9 mouse cellular contexts compared by ENCODE assay signal in the genomic region with DNA sequence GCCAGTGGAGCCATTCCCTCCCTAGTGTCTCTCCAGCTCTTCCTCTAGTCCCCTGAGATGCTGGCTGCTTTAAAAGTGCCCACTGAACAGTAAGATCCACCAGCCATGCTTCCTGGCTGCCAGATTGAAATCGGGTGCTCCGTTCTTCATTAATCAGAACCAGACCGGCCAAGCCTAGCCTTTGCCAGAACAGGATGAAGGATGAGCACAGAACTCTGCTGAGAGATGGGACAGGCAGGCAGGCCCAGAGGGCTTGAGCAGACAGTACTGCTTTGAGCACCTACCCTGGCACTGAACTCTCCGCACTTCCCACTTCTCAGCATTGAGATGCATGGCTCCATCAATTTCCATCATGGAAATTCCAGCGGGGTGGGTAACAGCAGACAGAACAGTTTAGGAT. TPM values are rescaled to one million over a fixed set of nuclear protein-coding genes. Genes with fewer than 3 reads are reported as not detected.
DNase-seq lines count a peak whose midpoint lies in the region; ATAC-seq lines count a peak whose summit lies in the region.
"Had no signal": no experiment of that assay in that cellular context is flagged by ENCODE, and none has a peak within 500 bp of the region (broad histone marks: within the 10 kb centered on the region; RNA-seq: fewer than 3 reads in every experiment).

No protein-coding gene starts in this region.

- H3K9ac ChIP-seq in forebrain, embryonic 12.5 days, result no peak overlapping the region
- no peak overlapping the region for H3K9ac ChIP-seq in forebrain, embryonic 16.5 days (replicated peaks; ENCODE audit: low read depth, low read length)
- H3K9ac ChIP-seq in lung, embryonic 15.5 days, result 0 out of 2 replicates have a peak overlapping the region, but pooled peaks have one; percentile 62
- H3K9ac ChIP-seq in neural tube, embryonic 15.5 days (replicated peaks), result no peak overlapping the region

- no peak overlapping the region for H3K27ac ChIP-seq in forebrain, embryonic 12.5 days
- no peak overlapping the region for H3K27ac ChIP-seq in forebrain, embryonic 16.5 days (ENCODE audit: low read length)
- H3K27ac ChIP-seq in lung, embryonic 15.5 days, result peak overlapping the region; percentile 98
- H3K27ac ChIP-seq in neural tube, embryonic 15.5 days (replicated peaks), result no peak overlapping the region

- peak overlapping the region; percentile 85; the same call in 1 of the 2 replicates for H3K4me2 ChIP-seq in forebrain, embryonic 12.5 days
- no peak overlapping the region for H3K4me2 ChIP-seq in forebrain, embryonic 16.5 days (ENCODE audit: low read length)
- peak overlapping the region; percentile 83 for H3K4me2 ChIP-seq in lung, embryonic 15.5 days
- H3K4me2 ChIP-seq in neural tube, embryonic 15.5 days, result peak overlapping the region; percentile 86

- H3K4me3 ChIP-seq in forebrain, embryonic 12.5 days (replicated peaks), result 0 out of 2 replicates have a peak overlapping the region, but pooled peaks have one; percentile 59
- no peak overlapping the region for H3K4me3 ChIP-seq in forebrain, embryonic 16.5 days (replicated peaks; ENCODE audit: low read length)
- peak overlapping the region; percentile 54 for H3K4me3 ChIP-seq in lung, embryonic 15.5 days
- peak overlapping the region; percentile 51; the same call in 1 of the 2 replicates for H3K4me3 ChIP-seq in neural tube, embryonic 15.5 days (replicated peaks)

- peaks cover 42% of the 10 kb centered on the region for H3K36me3 ChIP-seq in forebrain, embryonic 12.5 days (replicated peaks)
- peaks cover 9% of the 10 kb centered on the region for H3K36me3 ChIP-seq in forebrain, embryonic 16.5 days (ENCODE audit: control insufficient read depth, insufficient read depth)
- H3K36me3 ChIP-seq in lung, embryonic 15.5 days, result peaks cover 34% of the 10 kb centered on the region
- H3K36me3 ChIP-seq in neural tube, embryonic 15.5 days, result peaks cover 30% of the 10 kb centered on the region

- no peak for ATAC-seq in forebrain, embryonic 12.5 days (ENCODE audit: low FRiP score)
- ATAC-seq in forebrain, embryonic 16.5 days, result no peak
- ATAC-seq in lung, embryonic 15.5 days (ENCODE audit: borderline replicate concordance, extremely low read depth, low FRiP score, low TSS enrichment), result no peak
- ATAC-seq in neural tube, embryonic 15.5 days (ENCODE audit: low FRiP score), result no peak

- no peaks in the 10 kb centered on the region for H3K9me3 ChIP-seq in forebrain, embryonic 12.5 days
- H3K9me3 ChIP-seq in forebrain, embryonic 16.5 days (ENCODE audit: control insufficient read depth, low read length), result no peaks in the 10 kb centered on the region
- no peaks in the 10 kb centered on the region for H3K9me3 ChIP-seq in lung, embryonic 15.5 days
- no peaks in the 10 kb centered on the region for H3K9me3 ChIP-seq in neural tube, embryonic 15.5 days (replicated peaks)

- H3K27me3 ChIP-seq in forebrain, embryonic 12.5 days, result peaks cover 48% of the 10 kb centered on the region
- H3K27me3 ChIP-seq in forebrain, embryonic 16.5 days (replicated peaks; ENCODE audit: control insufficient read depth, insufficient read depth, low read length), result 0 out of 2 replicates have a peak, but pooled peaks cover 3% of the 10 kb centered on the region
- H3K27me3 ChIP-seq in lung, embryonic 15.5 days, result no peaks in the 10 kb centered on the region
- H3K27me3 ChIP-seq in neural tube, embryonic 15.5 days (replicated peaks), result peaks cover 19% of the 10 kb centered on the region

- WGBS in forebrain, embryonic 12.5 days, result 54% methylated on average over 5 of the region's 5 CpGs
- 59% methylated on average over 5 of the region's 5 CpGs for WGBS in forebrain, embryonic 16.5 days
- WGBS in lung, embryonic 15.5 days, result 27% methylated on average over 5 of the region's 5 CpGs
- 56% methylated on average over 5 of the region's 5 CpGs for WGBS in neural tube, embryonic 15.5 days

- no peak for DNase-seq in lung, postnatal 4 days
- DNase-seq in heart, postnatal 4 days, result peak; percentile 17
- DNase-seq in ovary, postnatal 10 days (ENCODE audit: low spot score), result no peak
- no peak for DNase-seq in left cerebral cortex, adult 11 months (ENCODE audit: low spot score)
- DNase-seq: thymus, adult 2 months had no signal

- H3K4me1 ChIP-seq in forebrain, embryonic 12.5 days, result peaks cover 61% of the 10 kb centered on the region
- H3K4me1 ChIP-seq in forebrain, embryonic 16.5 days (replicated peaks; ENCODE audit: control insufficient read depth, insufficient read depth, low read length), result peaks cover 20% of the 10 kb centered on the region
- peaks cover 66% of the 10 kb centered on the region for H3K4me1 ChIP-seq in lung, embryonic 15.5 days
- peaks cover 62% of the 10 kb centered on the region for H3K4me1 ChIP-seq in neural tube, embryonic 15.5 days

RNA-seq across cellular contexts. Expression of a gene that starts 1.0 kb away (rescaled TPM):
- 7.9 and 8.2 TPM in 2 replicates for polyA plus RNA-seq in forebrain, embryonic 12.5 days (2016; fragmentation: Nextera tagmentation; extraction: Ambion mirVana)
- polyA plus RNA-seq in forebrain, embryonic 16.5 days (2015; fragmentation: Nextera tagmentation; extraction: Ambion mirVana), result 6.9 and 7.7 TPM in 2 replicates
- polyA plus RNA-seq in lung, embryonic 15.5 days (2015; fragmentation: Nextera tagmentation; extraction: Ambion mirVana), result 47.6 and 54.5 TPM in 2 replicates
- total RNA-seq in heart, postnatal 4 days (2021), result 10 to 100 TPM; 65.8 to 70.3 TPM
- polyA plus RNA-seq in neural tube, embryonic 15.5 days (2015; fragmentation: Nextera tagmentation; extraction: Ambion mirVana), result 9.8 and 13.7 TPM in 2 replicates

RNA-seq across cellular contexts. Expression of a gene that starts 25.7 kb away (rescaled TPM):
- polyA plus RNA-seq in forebrain, embryonic 12.5 days (2016; fragmentation: Nextera tagmentation; extraction: Ambion mirVana), result 109 TPM in 2 replicates
- 109 and 117 TPM in 2 replicates for polyA plus RNA-seq in forebrain, embryonic 16.5 days (2015; fragmentation: Nextera tagmentation; extraction: Ambion mirVana)
- polyA plus RNA-seq in lung, embryonic 15.5 days (2015; fragmentation: Nextera tagmentation; extraction: Ambion mirVana), result 118 and 121 TPM in 2 replicates
- total RNA-seq in heart, postnatal 4 days (2021), result 100 to 1,000 TPM; 142 to 145 TPM
- polyA plus RNA-seq in neural tube, embryonic 15.5 days (2015; fragmentation: Nextera tagmentation; extraction: Ambion mirVana), result 72.6 and 87.1 TPM in 2 replicates

RNA-seq across cellular contexts. Expression of a gene that starts 36.8 kb away (rescaled TPM):
- polyA plus RNA-seq in forebrain, embryonic 12.5 days (2016; fragmentation: Nextera tagmentation; extraction: Ambion mirVana), result 19.1 and 19.6 TPM in 2 replicates
- polyA plus RNA-seq in forebrain, embryonic 16.5 days (2015; fragmentation: Nextera tagmentation; extraction: Ambion mirVana), result 48.2 and 56.4 TPM in 2 replicates
- polyA plus RNA-seq in lung, embryonic 15.5 days (2015; fragmentation: Nextera tagmentation; extraction: Ambion mirVana), result 18.8 and 20.5 TPM in 2 replicates
- total RNA-seq in heart, postnatal 4 days (2021), result 10 to 100 TPM; 19.9 to 22.6 TPM
- polyA plus RNA-seq in neural tube, embryonic 15.5 days (2015; fragmentation: Nextera tagmentation; extraction: Ambion mirVana), result 83.6 and 96.0 TPM in 2 replicates

RNA-seq across cellular contexts. Expression of a gene that starts 44.9 kb away (rescaled TPM):
- 0.24 and 0.79 TPM in 2 replicates for polyA plus RNA-seq in forebrain, embryonic 12.5 days (2016; fragmentation: Nextera tagmentation; extraction: Ambion mirVana)
- 2.2 and 2.4 TPM in 2 replicates for polyA plus RNA-seq in forebrain, embryonic 16.5 days (2015; fragmentation: Nextera tagmentation; extraction: Ambion mirVana)
- polyA plus RNA-seq in lung, embryonic 15.5 days (2015; fragmentation: Nextera tagmentation; extraction: Ambion mirVana), result 12.3 and 16.8 TPM in 2 replicates
- total RNA-seq in heart, postnatal 4 days (2021), result 10 to 100 TPM; 10.0 to 12.5 TPM
- polyA plus RNA-seq in neural tube, embryonic 15.5 days (2015; fragmentation: Nextera tagmentation; extraction: Ambion mirVana), result 3.2 and 3.5 TPM in 2 replicates

RNA-seq across cellular contexts. Expression of a gene that starts 51.1 kb away (rescaled TPM):
- 0.08 TPM in 1 of 2 replicates, not detected in the other for polyA plus RNA-seq in forebrain, embryonic 12.5 days (2016; fragmentation: Nextera tagmentation; extraction: Ambion mirVana)
- polyA plus RNA-seq in forebrain, embryonic 16.5 days (2015; fragmentation: Nextera tagmentation; extraction: Ambion mirVana), result not detected in 2 replicates
- polyA plus RNA-seq in lung, embryonic 15.5 days (2015; fragmentation: Nextera tagmentation; extraction: Ambion mirVana), result 0.20 and 0.34 TPM in 2 replicates
- total RNA-seq in heart, postnatal 4 days (2021), result under 1 TPM; 0.11 to 0.17 TPM
- polyA plus RNA-seq in neural tube, embryonic 15.5 days (2015; fragmentation: Nextera tagmentation; extraction: Ambion mirVana), result 0.06 and 0.68 TPM in 2 replicates
